Mouse (Mus musculus): ENCODE measurements around the gene Fzr1.
A peak's percentile ranks its signal among the peaks of the same experiment; 100 is the strongest.

Fzr1 gene

DNA sequence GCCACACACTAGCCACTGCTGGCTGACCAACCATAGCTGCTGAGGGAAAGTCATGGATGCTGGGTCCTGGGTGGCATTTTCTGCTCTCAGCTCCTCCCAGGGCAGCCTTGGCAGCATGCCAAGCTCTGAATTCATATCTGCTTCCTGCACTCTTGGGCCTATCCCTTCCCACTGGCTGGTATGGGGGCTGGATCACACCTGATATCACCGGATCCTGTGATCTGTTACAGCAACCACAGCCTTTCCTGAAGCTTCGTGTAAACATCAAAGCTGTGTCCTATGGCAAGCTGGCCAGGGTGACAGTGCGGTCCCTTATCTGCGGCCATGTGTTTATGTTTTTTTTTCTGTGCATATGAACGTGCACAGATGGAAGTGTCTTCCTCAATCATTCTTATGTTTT, 3.7 kb upstream of the Fzr1 start:
- DNase-seq (ENCODE audit: low read depth) = peak; percentile 98

DNA sequence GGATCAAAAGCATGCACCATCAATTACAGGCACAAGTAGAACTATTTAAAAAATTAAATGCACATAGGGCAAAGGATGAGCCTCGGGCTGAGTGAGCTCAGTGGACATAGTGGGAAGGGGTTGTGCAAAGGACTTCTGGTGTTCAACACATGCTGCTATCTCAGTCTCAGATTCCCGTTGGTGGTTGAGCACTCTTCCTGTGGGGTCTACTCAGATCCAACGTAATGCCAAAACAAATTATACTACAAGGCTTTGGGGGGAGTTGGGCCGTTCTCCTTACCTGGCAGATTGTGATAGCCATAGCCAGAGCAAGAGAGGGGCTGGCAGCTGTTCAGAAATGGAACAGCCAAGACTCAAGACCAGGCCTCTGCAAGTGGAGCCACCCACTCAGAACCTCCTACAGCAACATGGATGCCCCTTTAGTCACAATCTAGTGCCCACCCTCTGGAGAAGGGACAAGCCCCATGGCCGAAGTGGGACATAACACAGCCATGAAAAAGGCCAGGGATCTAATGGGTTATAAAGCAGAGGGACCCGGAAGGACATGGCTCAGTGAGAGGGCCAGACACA, 1.6 kb upstream of the Fzr1 start:
- DNase-seq (ENCODE audit: low read depth) = no peak

DNA sequence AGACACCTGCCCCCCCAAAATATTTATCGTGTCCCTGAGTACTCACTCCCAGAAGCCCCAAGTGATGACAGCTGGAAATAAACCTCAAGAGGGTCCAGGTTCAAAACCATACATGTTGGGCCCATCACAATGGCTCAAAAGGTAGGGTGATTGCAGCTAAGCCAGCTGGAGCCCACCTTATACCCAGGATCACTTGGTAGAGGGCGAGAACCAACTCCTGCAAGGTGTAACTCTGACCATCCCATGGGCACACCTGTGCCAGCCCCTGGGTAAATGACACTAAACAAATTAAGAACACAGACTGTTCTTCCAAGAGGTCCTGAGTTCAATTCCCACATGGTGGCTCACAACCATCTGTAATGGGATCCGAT, 852 bp upstream of the Fzr1 start:
- DNase-seq (ENCODE audit: low read depth) = no peak

DNA sequence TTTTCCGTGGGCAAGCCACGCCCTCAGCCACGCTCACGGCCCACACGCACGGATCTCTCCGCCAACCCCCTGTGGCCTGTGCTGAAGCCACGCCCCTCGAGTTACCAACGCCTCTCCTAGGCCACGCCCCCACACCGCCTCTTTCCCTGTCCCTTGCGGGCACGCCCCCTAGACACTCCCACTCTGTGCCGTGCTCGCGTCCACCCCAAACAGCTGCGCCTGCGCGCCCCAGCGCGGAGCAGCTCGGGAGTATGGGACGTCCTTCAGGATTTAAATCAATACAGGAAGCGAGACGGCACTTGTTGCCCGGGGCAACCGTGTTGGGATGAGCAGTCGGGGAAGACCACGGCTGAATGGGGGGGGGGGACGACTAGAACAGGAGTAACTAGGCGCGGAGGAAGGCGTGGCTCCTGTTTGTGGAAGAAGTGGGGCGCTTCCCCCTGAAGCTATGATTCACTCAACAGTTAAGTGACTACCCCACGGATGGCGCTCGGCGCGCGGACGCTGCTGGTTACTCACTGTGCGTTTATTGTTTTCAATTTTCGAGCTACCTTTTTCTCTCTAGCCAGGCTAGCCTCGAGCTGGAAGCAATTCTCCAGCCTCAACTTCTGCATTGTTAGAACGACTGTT, 352 bp upstream of the Fzr1 start:
- peak; percentile 100 for DNase-seq (ENCODE audit: low read depth)

DNA sequence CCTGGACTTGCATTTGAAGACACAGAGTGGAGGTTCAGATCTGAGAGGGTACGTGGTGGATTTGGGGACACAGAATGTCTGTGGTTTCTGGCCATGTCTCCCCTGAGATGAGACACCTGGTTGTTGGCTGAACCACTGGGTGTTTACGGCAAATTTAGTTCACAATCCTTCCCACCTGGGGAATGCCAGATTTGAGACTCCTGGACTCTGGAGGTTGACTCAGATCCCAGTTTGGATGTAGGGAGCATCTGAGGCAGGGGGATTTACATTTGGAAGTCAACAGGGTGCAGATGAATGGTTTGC, 1.0 kb downstream of the Fzr1 start:
- DNase-seq (ENCODE audit: low read depth) = no peak

DNA sequence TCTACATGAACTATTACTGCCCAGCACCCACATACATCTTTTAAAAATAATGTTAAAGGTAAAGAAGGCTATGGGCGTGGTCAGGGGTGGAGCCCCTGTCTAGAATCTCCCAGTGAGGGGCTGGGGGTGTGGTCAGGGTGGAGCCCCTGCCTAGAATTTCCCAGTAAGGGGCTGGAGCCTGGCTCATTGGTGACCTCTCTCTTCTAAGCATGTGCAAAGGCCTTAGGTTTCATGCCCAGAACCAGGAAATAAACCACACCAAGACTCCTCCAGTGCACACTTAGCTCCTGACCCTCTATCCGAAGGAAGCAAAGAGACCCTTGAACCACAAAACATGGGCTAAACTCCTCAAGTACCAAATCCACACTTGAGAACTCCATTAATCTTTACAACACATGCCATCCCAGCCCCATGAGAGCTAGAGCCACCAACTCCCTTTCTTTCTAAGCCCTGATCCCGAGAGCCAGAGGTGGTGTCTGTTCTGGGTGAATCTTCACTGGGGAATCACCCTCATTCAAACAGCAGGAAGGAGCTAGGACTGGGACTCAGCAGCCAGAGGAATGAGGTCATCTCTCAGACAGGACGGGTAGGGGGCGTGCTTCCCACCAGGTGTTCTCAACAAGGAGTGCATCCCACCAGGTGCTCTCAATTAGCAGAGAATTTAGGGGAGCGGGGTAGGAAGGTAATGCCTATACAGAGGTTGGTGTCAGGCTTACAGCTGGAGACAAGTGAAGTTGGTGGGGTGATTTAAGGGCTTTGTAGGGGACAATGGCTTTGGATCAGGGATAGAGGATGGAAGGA, 1.6 kb downstream of the Fzr1 start:
- peak; percentile 71 for DNase-seq (ENCODE audit: low read depth)

DNA sequence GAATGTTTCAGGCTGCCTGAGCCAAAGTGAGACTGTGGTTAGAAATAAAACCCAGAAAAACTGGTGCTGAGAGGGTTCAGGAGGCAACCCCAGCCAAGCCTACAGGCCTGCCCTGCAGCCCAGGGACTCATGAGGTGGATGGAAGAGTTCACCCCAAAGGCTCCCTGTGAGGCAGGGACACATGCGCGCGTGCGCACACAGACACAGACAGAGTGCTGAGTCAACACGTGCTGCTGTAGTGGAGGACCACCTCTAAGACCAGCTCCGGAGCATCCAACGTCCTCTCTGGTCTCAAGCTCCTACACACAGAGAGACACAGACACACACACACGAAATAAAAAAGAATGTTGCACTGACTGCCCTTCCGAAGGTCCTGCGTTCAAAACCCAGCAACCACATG, 3.0 kb downstream of the Fzr1 start:
- DNase-seq (ENCODE audit: low read depth) = no peak

DNA sequence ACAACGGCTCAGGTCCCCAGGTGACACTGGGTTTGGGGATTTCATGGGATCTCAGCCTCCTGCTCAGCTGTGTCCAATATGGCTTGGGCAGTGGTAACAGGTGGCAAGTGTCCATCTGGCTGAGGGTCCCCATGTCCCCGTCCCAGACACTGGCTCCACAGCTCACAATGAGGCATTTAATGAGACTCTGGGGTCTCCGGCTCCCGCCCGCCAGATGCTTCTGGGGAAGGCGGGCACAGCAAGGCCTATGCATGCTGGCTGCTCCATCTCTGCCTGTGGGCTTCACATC, 11.2 kb downstream of the Fzr1 start:
- DNase-seq (ENCODE audit: low read depth) = no peak

DNA sequence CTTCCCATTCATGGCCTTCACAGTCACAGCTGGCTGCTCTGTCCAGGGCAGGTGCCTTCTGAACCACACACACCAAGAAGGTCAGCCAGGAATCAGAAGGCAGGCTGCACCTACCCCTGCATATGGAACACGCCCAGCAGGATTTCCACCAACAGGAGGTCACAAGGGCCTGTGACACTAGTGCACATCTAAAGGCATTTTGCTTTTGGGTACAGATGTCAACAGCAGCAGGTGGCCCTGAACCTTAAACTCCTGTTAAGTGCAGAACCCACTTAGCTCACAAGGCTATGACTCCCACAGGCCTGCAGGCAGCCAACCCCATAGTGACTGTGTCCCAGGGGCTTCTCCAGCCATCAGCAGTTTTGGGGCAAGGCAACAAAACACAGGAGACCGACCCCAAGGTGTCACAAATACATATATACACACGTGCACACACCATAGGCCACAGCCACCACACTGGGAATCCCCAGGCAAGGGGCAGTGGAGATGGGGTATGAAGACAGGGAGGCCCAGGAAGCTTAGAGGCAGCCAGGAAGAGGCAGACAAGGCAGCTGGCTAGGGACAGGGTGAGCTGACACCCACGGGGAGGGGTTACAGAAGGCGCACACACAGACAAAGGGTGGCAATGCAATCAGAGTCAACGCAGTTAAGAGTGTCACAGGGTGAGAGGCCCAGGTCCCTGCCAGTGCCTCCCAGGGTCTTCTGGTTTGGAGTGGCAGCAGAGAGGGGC, 11.7 kb downstream of the Fzr1 start:
- no peak for DNase-seq (ENCODE audit: low read depth)

DNA sequence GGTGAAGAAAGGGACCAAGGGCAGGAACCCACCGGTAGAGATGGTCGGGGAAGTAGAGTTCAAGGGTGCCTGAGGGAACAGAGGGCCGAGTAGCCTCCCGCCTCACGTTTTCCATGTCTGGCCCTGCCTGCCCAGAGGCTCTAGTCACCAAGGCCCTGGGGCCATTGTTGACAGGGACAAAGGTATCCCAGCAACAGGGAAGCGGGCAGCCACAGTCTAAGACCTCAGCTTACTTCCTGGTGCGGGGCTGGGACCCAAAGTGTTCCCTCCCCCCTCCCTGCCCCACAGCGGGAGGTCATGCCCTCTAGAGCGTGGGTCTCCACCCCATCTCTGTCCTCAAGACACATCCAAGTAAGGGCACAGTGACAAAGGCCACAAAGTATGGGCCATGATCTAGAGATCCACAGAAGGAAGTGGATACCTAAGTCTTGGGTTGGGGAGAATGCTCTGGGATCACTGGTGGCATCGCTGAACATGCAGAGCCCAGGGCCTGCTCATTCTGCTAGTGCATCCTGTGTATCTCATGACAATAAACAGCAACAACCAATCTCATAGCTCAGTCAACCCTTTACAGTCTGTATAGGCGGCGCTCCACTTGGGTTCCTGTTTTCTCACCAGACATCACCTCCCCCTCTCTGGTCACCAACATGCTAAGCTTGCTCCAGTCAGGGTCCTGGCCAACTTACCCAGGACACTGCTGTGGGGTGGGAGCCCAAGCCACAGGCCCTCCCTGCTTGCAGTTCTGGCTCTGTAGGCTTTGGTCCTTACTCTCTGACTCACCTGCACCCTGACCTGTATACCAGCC, 12.4 kb downstream of the Fzr1 start, which contains the start of gene 4930404N11Rik:
Gene 4930404N11Rik (minus strand): TSS at position 145 of the 805 bp plus-strand sequence.
- DNase-seq (ENCODE audit: low read depth) = no peak

DNA sequence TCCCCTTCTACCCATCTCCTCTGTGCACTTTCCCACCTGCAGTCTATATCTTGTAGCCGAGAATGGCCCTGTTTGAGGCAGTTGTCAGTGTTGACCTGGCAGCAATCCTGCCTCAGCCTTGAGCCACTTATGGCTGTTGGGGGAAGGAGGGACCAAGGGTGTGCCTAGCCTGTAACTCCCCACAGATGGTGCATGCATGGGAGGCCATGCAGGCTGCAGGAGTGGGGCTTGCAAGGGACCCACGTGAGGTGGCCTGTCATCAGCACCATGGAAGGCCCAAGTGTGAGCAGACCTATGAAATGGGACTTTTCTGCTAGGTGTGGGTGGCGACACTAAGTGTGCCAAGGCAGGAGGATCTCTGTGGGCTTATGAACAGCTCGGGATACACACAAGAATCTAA, 13.2 kb downstream of the Fzr1 start:
- no peak for DNase-seq (ENCODE audit: low read depth)

DNA sequence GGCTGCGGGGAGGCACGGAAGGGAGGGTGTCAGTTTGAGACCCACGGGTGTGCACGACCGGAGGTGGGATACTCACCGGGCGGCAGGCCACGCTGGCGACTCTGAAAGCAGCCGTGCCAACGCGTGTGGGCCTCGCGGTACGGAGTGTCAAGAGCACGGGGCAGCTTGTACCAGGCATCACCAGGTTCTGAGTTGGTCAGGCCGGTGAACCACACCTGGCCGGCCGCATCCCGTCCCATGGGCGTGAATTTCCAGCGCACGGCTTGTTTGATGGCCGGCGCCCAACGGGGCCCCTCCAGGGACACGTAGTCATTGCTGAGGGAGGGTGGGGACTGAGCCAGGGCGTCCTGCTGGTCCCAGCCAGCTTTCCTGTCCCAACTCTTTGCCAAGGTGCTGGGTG, 13.7 kb downstream of the Fzr1 start:
- DNase-seq (ENCODE audit: low read depth) = no peak

DNA sequence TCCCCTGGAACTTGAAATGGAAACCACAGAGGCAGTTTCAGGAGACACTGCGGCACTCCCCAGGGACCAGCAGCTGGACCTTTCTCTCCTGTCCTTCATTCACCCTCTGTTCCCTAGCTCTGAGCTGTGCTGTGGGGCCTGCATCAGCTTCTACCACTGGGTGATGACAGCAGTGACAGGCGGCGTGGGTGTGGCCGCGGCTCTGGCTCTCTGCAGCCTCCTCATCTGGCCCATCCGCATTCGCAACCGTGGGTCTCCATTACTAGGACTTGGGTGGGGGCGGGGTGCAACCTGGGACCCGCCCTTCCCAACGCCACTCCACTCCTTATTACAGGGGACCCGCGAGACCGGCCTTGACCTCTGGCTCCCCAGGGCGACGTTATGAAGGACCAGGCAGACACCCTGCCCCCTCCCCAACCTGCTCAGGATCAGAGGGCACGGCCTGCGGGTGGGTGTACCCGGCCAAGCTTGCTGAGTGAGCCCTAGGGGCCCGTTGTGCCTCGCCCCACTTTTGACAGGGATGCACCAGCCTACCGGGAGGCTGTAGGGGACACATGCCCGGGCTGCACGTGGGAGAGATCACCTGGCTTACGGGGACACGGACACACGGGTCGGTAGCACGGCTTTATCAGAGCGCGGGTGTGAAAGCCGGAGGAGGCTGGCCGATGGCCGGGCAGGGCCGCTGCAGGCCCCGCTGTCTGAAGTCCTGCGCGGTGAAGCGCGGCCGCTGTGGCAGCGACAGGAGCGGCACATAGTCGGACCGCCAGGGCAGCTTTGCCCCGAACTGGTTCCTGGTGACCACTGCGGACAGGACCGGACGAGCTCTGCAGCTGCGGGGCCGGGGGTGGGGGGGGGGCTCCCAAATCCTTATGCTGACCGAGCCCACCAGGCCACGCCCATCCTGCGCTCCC, 14.6 kb downstream of the Fzr1 start:
- DNase-seq (ENCODE audit: low read depth) = no peak

DNA sequence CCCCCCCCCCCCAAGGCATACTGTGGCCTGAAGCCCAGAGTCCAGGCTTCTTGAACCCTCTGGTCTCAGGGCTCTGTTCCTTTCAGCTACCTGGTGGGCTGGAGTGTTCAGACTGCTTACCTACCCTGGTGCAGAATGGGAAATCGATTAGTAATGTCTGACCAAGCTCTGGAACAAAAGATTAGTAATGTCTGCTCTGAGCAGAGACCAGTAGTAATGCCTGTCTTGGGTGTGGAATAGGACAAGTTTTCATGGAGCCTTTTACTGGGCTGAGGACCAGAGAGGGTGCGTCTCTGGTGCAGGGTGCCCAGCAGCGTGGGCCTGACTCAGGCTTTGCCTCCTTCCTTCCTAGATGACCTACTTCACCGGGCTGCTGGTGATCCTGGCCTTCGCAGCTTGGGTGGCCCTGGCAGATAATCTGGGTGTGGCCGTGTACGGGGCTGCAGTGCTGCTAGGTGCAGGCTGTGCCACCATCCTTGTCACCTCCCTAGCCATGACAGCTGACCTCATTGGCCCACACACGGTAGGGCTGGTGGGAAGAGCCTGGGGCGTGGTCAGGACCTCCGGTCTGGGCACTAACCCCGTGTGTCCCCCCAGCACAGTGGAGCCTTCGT, 15.9 kb downstream of the Fzr1 start:
- peak; percentile 66 for DNase-seq (ENCODE audit: low read depth)

DNA sequence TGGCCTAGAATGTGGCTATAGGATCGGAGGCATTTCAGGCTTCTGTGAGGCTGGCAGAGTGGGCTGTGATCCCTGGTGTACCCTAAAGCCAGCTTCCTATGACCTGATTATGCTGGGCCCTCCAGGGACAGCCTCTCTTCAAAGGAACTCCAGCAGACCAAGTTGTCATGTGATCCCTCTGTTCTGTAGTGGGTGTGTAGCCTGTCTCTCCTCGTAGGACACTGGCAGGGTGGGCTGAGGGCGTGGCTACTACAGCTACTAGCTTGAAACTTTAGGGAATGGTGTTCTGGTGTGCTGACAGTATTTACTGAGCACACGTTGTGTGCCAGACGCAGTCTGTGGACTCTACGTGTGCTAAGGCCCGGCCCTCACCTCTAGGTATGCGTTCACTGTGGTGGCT, 17.6 kb downstream of the Fzr1 start:
- DNase-seq (ENCODE audit: low read depth) = no peak

DNA sequence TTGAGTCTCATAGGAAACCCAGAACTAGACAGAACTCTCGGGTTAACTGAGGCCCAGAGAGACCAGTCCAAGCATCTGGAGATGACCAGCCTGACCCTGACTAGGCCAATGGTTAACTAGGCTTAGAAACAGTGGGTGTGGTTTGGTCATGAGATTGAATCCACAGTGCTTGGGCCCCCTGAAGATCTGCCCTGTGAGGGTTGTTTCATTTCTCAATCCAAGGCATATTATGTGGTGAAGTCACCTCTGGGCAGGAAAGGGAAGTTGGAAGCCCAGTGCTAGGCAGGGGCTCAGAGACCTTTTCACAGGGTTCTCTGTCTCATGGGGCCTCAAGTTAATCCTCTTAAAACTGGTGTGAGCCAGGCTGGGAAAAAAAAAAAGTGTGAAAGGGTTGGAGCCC, 19.5 kb downstream of the Fzr1 start:
- no peak for DNase-seq (ENCODE audit: low read depth)

DNA sequence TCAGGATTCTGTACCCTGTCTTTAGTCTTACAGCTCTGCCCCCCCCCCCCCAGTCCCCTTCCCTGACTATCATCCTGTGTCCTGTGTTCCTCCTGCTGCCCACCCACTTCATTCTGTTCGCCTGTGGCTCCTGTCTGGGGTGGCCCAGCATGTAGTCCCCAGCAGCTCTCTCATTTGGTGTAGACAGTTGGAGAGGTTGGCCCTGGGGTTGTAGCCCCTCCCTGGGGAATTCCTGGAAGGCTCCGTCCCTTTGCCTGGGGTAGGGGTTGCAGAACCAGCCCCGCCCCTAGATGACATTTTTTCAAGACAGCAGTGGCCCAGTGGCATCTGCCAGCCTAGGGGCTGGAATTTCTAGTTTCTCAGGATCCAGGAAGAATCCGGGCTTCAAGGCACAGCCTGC, 20.1 kb downstream of the Fzr1 start:
- DNase-seq (ENCODE audit: low read depth) = no peak

DNA sequence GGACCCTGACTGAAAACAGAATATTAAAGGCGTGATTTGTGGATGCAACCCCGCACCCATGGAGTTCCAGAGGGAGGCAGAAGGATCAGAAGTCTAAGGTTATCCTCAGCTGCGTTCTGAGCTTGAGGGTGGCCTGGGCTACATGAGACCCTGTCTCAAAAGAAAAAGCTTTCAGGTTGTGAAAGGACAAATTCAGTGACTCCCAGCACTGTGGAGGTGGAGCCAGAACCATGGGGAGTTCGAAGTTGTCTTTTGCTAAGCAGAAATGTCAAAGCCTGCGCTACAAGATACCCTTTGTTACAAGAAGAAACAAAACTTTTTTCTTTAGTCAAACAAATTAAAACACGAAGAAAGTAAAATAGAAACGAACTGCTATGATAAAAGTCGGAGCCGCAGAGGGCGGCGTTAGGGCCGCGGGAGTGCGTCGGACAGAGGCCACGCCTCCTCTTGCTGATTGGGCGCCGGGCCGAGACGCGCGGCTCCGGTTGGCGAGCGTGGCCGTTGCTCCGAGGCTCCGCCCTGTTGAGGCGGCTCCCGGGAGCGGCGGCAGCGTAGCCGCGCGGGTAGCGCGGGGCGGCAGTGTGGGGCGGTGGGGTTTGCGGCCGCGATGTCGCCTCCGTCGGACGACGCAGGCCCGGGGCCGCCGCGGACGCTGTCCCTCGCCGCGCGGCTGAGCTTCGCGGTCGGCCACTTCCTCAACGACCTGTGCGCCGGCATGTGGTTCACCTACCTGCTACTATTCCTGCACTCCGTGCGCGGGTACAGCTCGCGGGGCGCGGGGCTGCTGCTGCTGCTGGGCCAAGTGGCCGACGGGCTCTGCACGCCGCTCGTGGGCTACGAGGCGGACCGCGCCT, 21.1 kb downstream of the Fzr1 start, which contains the start of gene Mfsd12:
Gene Mfsd12 (plus strand): TSS at position 501 of the 854 bp plus-strand sequence.
- DNase-seq (ENCODE audit: low read depth) = peak; percentile 86

DNA sequence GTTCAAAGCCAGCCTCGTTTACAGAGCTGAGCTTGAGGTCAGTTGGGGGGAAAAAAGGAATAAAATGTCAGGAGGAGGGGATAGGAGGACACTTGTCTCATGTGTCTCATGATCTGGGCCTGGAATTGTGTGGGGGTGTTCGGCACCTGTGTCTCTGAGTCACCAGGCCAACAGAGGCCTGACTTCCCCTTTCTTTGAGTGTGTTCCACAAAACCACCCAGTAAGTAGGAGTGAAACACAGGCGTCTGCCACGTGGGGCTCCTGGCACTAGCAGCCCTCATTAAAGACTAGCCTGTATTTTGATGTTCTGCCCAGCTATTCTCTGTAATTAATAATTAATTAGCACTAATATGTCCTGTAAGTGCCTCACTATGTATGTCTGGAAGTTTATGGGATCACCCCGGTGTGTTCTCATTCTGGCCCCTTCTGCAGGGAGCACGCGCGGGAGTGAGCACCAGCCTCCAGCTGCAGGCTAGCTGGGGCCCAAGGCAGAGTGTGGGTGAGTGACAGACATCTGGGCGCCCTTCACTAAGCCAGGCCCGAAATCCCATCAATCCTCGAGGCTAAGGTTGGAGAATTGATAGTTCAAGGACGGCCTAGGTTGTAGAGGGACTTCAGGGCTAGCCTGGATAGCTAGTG, 21.8 kb downstream of the Fzr1 start:
- DNase-seq (ENCODE audit: low read depth) = no peak
